Mouse (Mus musculus) kidney, adult 10 weeks (tissue): ENCODE data around the gene Gm13278. TPM values are rescaled to one million over a fixed set of nuclear protein-coding genes. Genes with fewer than 3 reads are reported as not detected.

Experiments
- polyA plus RNA-seq: library from polyadenylated mRNA; stranded (reverse); fragments of 350-450 nt; fragmentation: Illumina TruSeq; extraction: RNeasy Lipid Tissue Mini Kit (QIAGEN cat#74804); gene quantifications from one replicate; pipeline ENCODE4 v1.2.3, GENCODE M21; 2014; ENCODE audit warnings: low read depth, low replicate concordance

Gm13278 gene
- polyA plus RNA-seq = not detected

DNA sequence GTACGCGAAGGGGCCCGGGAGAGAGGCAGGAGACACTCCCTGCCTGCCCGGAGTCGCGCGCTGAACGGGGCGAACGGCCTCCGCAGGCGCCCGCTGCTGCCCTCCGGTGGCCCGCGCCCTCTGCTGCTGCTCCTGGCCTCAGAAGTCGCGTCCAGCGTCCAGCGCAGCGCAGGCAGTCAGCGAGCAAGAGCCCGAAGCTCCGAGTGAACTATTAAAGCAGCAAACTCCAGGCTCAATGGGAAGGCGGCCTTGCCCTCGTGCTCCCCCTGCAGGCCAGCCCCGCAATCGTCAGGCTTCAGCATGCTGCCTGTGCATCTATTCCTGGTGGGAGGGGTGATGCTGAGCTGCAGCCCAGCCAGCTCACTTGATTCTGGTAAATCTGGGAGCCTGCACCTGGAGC is at the start of gene Gm13278:
Gm13278 (plus strand) TSS at position 301 of the 400 bp plus-strand sequence.

DNA sequence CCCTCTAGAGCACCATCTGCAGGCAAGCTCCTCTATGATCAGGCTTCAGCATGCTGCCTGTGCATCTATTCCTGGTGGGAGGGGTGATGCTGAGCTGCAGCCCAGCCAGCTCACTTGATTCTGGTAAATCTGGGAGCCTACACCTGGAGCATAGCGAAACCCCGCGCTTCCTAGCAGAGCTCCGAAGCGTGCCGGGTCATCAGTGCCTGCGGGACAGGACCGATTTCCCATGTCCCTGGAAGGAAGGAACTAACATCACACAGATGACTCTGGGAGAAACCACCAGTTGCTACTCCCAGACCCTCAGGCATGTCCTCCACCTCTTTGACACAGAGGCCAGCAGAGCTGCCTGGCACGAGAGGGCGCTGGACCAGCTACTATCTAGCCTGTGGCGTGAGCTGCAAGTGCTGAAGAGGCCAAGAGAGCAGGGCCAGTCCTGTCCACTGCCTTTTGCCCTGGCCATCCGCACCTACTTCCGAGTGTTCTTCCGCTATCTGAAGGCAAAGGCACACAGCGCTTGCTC is 36.5 kb upstream of the Gm13278 start, which contains the start of gene Gm13271:
Gm13271 (plus strand) TSS at position 51 of the 523 bp plus-strand sequence.

DNA sequence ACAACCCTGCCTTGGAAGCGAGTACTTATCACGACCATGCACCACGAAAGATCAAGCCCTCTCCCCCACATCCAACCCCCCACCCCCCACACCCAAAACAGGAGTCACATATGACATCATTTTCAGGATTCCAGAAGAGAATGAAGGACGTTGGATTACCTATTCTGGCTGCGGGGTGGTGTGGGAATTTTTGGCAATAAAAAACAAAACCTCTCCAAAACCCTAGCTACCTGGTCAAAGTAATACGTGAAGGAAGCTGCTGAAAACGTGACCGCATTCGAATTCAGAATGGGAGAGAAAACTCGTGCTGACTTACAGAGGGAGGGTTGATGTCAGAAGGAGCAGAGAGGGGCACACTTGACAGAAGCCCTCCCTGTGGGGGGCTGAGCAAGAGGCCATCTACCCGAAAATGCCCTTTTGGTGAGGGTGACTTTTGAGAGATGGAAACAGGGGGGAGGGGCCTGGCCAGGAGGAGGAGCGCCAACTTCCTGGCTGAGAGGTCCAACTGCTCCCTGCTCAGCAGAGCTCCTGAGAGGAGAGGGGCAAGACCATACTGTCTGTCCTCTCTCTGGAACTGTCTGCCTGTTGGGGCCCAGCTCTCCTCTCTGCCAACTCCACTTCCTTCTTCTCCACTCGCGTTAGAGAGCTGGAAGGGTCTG is 31.6 kb upstream of the Gm13278 start, which contains the start of gene Gm13283:
Gm13283 (plus strand) TSS at position 510 of the 659 bp plus-strand sequence.

GRCm38 (mm10) chr4:88773534-88773933 is 17.8 kb upstream of the Gm13278 start, which contains the start of gene Gm13290:
Gene Gm13290, plus strand, starts transcription at chr4:88773834.

DNA sequence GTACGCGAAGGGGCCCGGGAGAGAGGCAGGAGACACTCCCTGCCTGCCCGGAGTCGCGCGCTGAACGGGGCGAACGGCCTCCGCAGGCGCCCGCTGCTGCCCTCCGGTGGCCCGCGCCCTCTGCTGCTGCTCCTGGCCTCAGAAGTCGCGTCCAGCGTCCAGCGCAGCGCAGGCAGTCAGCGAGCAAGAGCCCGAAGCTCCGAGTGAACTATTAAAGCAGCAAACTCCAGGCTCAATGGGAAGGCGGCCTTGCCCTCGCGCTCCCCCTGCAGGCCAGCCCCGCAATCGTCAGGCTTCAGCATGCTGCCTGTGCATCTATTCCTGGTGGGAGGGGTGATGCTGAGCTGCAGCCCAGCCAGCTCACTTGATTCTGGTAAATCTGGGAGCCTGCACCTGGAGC is 14.7 kb upstream of the Gm13278 start, which contains the start of gene Gm13289:
Gm13289 (plus strand) TSS at position 301 of the 400 bp plus-strand sequence.

GRCm38 (mm10) chr4:88779550-88779949 is 11.8 kb upstream of the Gm13278 start, which contains the start of gene Gm13272:
Gene Gm13272, plus strand, starts transcription at chr4:88779850.

GRCm38 (mm10) chr4:88781831-88782230 is 9.5 kb upstream of the Gm13278 start, which contains the start of gene Ifnz:
Gene Ifnz, plus strand, starts transcription at chr4:88782131.

DNA sequence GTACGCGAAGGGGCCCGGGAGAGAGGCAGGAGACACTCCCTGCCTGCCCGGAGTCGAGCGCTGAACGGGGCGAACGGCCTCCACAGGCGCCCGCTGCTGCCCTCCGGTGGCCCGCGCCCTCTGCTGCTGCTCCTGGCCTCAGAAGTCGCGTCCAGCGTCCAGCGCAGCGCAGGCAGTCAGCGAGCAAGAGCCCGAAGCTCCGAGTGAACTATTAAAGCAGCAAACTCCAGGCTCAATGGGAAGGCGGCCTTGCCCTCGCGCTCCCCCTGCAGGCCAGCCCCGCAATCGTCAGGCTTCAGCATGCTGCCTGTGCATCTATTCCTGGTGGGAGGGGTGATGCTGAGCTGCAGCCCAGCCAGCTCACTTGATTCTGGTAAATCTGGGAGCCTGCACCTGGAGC is 5.9 kb upstream of the Gm13278 start, which contains the start of gene Gm13276:
Gm13276 (plus strand) TSS at position 301 of the 400 bp plus-strand sequence.

GRCm38 (mm10) chr4:88788402-88788801 is 2.9 kb upstream of the Gm13278 start, which contains the start of gene Gm13277:
Gene Gm13277, plus strand, starts transcription at chr4:88788632.

GRCm38 (mm10) chr4:88793936-88794675 is 2.8 kb downstream of the Gm13278 start, which contains the start of gene Gm13275:
Gene Gm13275, plus strand, starts transcription at chr4:88794487.

DNA sequence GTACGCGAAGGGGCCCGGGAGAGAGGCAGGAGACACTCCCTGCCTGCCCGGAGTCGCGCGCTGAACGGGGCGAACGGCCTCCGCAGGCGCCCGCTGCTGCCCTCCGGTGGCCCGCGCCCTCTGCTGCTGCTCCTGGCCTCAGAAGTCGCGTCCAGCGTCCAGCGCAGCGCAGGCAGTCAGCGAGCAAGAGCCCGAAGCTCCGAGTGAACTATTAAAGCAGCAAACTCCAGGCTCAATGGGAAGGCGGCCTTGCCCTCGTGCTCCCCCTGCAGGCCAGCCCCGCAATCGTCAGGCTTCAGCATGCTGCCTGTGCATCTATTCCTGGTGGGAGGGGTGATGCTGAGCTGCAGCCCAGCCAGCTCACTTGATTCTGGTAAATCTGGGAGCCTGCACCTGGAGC is 5.7 kb downstream of the Gm13278 start, which contains the start of gene Gm13279:
Gm13279 (plus strand) TSS at position 301 of the 400 bp plus-strand sequence.

DNA sequence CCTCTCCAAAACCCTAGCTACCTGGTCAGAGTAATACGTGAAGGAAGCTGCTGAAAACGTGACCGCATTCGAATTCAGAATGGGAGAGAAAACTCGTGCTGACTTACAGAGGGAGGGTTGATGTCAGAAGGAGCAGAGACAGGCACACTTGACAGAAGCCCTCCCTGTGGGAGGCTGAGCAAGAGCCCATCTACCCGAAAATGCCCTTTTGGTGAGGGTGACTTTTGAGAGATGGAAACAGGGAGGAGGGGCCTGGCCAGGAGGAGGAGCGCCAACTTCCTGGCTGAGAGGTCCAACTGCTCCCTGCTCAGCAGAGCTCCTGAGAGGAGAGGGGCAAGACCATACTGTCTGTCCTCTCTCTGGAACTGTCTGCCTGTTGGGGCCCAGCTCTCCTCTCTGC is 8.0 kb downstream of the Gm13278 start, which contains the start of gene Gm13285:
Gm13285 (plus strand) TSS at position 301 of the 400 bp plus-strand sequence.

GRCm38 (mm10) chr4:88802954-88803353 is 11.6 kb downstream of the Gm13278 start, which contains the start of gene Gm13287:
Gene Gm13287, plus strand, starts transcription at chr4:88803254.

DNA sequence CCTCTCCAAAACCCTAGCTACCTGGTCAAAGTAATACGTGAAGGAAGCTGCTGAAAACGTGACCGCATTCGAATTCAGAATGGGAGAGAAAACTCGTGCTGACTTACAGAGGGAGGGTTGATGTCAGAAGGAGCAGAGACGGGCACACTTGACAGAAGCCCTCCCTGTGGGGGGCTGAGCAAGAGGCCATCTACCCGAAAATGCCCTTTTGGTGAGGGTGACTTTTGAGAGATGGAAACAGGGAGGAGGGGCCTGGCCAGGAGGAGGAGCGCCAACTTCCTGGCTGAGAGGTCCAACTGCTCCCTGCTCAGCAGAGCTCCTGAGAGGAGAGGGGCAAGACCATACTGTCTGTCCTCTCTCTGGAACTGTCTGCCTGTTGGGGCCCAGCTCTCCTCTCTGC is 13.9 kb downstream of the Gm13278 start, which contains the start of gene Gm13288:
Gm13288 (plus strand) TSS at position 301 of the 400 bp plus-strand sequence.

DNA sequence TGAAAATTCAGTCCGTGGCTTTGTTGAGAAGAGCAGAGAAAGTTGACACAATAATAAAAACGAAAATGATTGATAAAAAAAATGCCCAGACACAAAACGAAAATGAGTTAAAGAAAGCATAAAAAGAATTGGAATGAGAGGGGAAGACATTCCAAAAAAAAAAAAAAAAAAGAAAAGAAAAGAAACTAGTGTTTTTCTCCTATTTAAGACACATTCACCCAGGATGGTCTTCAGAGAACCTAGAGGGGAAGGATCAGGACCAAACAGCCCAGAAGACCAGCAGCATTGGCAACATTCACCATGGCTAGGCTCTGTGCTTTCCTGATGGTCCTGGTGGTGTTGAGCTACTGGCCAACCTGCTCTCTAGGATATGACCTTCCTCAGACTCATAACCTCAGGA is 24.6 kb downstream of the Gm13278 start, which contains the start of gene Ifna7:
Ifna7 (plus strand) TSS at position 301 of the 400 bp plus-strand sequence.

DNA sequence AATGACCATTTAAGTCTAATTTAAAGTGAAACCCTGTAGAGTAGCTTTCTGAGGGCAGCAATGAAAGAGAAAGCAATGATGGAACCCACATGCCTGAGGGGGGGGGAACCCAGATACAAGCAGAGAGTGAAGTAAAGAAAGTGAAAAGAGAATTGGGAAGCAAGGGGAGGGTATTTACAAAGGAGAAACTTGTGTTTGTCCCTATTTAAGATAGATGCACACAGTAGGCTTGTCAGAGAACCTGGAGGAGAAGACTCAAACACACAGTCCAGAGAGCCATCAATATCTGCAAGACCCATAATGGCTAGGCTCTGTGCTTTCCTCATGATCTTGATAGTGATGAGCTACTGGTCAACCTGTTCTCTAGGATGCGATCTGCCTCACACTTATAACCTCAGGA is 28.3 kb downstream of the Gm13278 start, which contains the start of gene Ifna11:
Ifna11 (plus strand) TSS at position 301 of the 400 bp plus-strand sequence.

GRCm38 (mm10) chr4:88827116-88827515 is 35.8 kb downstream of the Gm13278 start, which contains the start of gene Ifna6:
Gene Ifna6, plus strand, starts transcription at chr4:88827416.

DNA sequence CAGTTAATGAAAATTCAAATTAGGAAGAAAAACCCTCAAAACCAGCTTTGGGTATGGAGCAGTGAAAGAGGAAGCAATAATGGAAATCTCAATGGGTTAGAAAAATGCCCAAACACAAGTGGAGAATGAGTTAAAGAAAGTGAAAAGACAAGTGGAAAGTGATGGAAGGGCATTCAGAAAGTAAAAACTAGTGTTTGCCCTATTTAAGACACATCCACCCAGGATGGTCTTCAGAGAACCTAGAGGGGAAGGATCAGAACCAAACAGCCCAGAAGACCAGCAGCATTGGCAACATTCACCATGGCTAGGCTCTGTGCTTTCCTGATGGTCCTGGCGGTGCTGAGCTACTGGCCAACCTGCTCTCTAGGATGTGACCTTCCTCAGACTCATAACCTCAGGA is 43.9 kb downstream of the Gm13278 start, which contains the start of gene Ifna5:
Ifna5 (plus strand) TSS at position 301 of the 400 bp plus-strand sequence.

DNA sequence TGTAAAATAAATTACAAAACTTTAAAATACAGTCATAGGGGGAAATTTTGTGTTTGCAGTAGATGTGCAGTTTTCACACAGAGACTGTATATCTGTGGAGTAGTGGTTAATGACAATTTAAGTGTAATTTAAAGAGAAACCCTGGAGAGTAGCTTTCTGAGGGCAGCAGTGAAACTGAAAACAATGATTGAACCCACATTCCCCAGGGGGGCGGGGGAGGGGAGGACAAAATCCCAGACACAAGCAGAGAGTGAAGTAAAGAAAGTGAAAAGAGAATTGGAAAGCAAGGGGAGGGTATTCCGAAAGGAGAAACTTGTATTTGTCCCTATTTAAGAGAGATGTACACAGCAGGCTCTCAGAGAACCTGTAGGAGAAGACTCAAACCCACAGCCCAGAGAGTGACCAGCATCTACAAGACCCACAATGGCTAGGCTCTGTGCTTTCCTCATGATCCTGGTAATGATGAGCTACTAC is 50.1 kb downstream of the Gm13278 start, which contains the start of gene Ifna4:
Ifna4 (plus strand) TSS at position 424 of the 474 bp plus-strand sequence.

